Mouse (Mus musculus) kidney, embryonic 16.5 days (tissue): Measurements from ENCODE around the gene Klra8. TPM values are rescaled to one million over a fixed set of nuclear protein-coding genes. Genes with fewer than 3 reads are reported as not detected.
"Not testable (repeated sequence)": the region's sequence is repeated elsewhere in the genome, so short reads cannot be mapped to it uniquely, and the experiment has no call there.

Experiments used
- ATAC-seq: fragments of 200-750 bp; cut with Nextera tagmentation; 2 replicates; pipeline ENCODE4 v1.8.0; 2017; ENCODE audit warnings: moderate TSS enrichment; ENCODE audit not compliant: low FRiP score, low TSS enrichment
- H3K27ac ChIP-seq: fragments of 300-500 bp; sonication (generic); 2 replicates; pipeline ENCODE4 v1.5.1; 2014; ENCODE audit warnings: low read length
- H3K27me3 ChIP-seq: fragments of 300-500 bp; sonication (generic); 2 replicates; pipeline ENCODE4 v1.6.1; 2014; ENCODE audit warnings: low read length, control low read depth, mixed read lengths; ENCODE audit not compliant: insufficient read depth
- H3K36me3 ChIP-seq: fragments of 300-500 bp; sonication (generic); 2 replicates; pipeline ENCODE4 v1.6.1; 2014; ENCODE audit warnings: low read length, control low read depth, mixed read lengths; ENCODE audit not compliant: insufficient read depth
- H3K4me1 ChIP-seq: fragments of 300-500 bp; sonication (generic); 2 replicates; pipeline ENCODE4 v1.6.1; 2014; ENCODE audit warnings: low read length, control low read depth, mixed read lengths; ENCODE audit not compliant: insufficient read depth
- H3K4me2 ChIP-seq: fragments of 300-500 bp; sonication (generic); replicated peaks from 2 replicates; pipeline ENCODE4 v1.6.1; 2014; ENCODE audit warnings: low read depth, low read length
- H3K4me3 ChIP-seq: fragments of 300-500 bp; sonication (generic); 2 replicates; pipeline ENCODE4 v1.5.1; 2014; ENCODE audit warnings: mild to moderate bottlenecking, low read length
- H3K9ac ChIP-seq: fragments of 300-500 bp; sonication (generic); replicated peaks from 2 replicates; pipeline ENCODE4 v1.6.1; 2014; ENCODE audit warnings: low read length
- H3K9me3 ChIP-seq: fragments of 300-500 bp; sonication (generic); 2 replicates; pipeline ENCODE4 v1.6.1; 2016; ENCODE audit warnings: low read length, control low read depth
- WGBS: fragments of 180-500 bp; shearing (Covaris S2); extraction: QIAGEN DNeasy Blood & Tissue Kit; methylation state at CpG from one replicate; pipeline ENCODE4 v1.1.7; 2014; 5-methylcytosine and 5-hydroxymethylcytosine counted together
- polyA plus RNA-seq: library from polyadenylated mRNA; unstranded; fragments of >200 nt; fragmentation: Nextera tagmentation; extraction: Ambion mirVana; gene quantifications from 2 replicates; pipeline ENCODE4 v1.2.1, GENCODE M21; 2015

Gene Klra8
- polyA plus RNA-seq = not detected in 2 replicates

DNA sequence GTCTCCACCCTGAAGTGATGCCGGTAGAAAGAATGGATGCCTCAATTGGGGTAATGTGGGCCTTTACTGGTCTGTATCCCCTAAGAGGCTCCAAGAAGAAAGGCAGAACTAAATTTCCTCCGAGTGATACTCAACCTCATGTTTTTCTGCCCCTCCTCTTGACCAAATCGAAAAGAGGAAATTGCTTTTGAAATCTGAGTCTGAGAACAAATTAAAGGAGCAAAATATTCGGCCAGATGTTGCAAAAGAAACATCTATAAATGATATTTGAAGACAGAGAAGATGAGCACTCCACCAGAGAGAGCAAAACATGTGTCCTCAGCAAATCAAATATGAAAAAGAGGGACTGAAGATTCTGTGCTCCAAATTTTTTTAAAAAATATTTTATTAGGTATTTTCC lies at the start of gene Klra8:
Klra8 (minus strand) TSS at position 101 of the 400 bp plus-strand sequence.
- 73% methylated on average over 4 of the region's 4 CpGs for WGBS
- H3K4me2 ChIP-seq, H3K27me3 ChIP-seq, H3K9ac ChIP-seq, H3K4me1 ChIP-seq, H3K36me3 ChIP-seq, H3K9me3 ChIP-seq, H3K27ac ChIP-seq, H3K4me3 ChIP-seq, ATAC-seq: not testable (repeated sequence)

DNA sequence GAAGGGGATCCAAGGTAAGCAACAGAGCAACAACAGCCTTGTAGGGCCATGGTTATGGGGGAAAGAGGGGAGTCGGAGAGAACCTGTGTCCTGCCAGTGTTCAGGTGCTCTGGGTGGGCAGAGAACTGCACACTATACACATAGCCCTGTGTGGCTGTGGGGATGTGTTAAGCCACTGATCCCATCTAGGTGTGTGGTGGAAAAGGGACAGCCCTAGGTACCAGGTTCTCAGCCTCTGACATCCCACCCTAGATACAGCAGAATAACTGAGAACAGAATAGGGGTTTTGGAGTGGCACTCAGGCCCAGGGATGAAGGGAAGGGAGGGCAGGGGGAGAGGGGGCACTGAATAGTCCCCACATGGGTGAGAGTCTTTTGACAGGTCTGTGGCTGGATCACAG lies 19.2 kb downstream of the Klra8 start:
- H3K9me3 ChIP-seq = peaks cover 3% of the 10 kb centered on the region; the same call in 1 of the 2 replicates
- no peak overlapping the region for H3K27ac ChIP-seq
- ATAC-seq = no peak
- H3K9ac ChIP-seq = no peak overlapping the region
- 100% methylated on average over 1 of the region's 1 CpGs for WGBS
- no peaks in the 10 kb centered on the region for H3K36me3 ChIP-seq
- H3K27me3 ChIP-seq = no peaks in the 10 kb centered on the region
- no peak overlapping the region for H3K4me2 ChIP-seq
- H3K4me3 ChIP-seq = no peak overlapping the region
- no peaks in the 10 kb centered on the region for H3K4me1 ChIP-seq

DNA sequence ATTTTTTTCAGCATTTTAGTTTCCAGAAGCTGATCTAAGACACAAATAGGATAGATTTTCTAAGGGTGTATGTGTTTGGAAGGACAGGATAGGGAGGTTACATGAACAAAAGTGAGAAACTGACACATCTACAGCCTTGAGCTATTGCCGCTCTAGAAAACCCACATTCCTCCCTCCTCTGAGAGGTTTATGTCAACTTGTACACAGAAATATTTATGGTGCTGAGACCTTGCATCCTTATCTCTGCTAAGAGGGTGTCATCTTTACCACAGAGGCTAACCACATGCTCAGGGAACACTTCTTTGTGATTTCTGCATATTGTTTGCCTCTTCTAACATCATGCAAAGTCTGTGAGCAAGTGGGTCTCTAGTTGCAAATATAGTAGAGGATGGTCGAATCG lies 27.0 kb downstream of the Klra8 start:
- not testable (repeated sequence) for H3K27ac ChIP-seq, H3K9me3 ChIP-seq, H3K4me1 ChIP-seq, ATAC-seq, H3K4me2 ChIP-seq, H3K27me3 ChIP-seq, H3K36me3 ChIP-seq, H3K9ac ChIP-seq, H3K4me3 ChIP-seq
- 88% methylated on average over 3 of the region's 3 CpGs for WGBS

GRCm38 (mm10) chr6:130092336-130092948 lies 37.3 kb downstream of the Klra8 start:
- H3K4me2 ChIP-seq = no peak overlapping the region
- 77% methylated on average over 5 of the region's 5 CpGs for WGBS
- no peaks in the 10 kb centered on the region for H3K9me3 ChIP-seq
- H3K4me3 ChIP-seq = no peak overlapping the region
- no peak overlapping the region for H3K9ac ChIP-seq
- no peaks in the 10 kb centered on the region for H3K27me3 ChIP-seq
- no peak for ATAC-seq
- no peak overlapping the region for H3K27ac ChIP-seq
- H3K4me1 ChIP-seq = no peaks in the 10 kb centered on the region
- no peaks in the 10 kb centered on the region for H3K36me3 ChIP-seq

GRCm38 (mm10) chr6:130067171-130067570 lies 62.5 kb downstream of the Klra8 start, which contains the start of gene Klra4:
Klra4 (minus strand) TSS chr6:130067271.
- H3K27me3 ChIP-seq, H3K27ac ChIP-seq, H3K36me3 ChIP-seq, H3K4me1 ChIP-seq, ATAC-seq, H3K9me3 ChIP-seq, H3K4me2 ChIP-seq, H3K9ac ChIP-seq, H3K4me3 ChIP-seq: not testable (repeated sequence)
- WGBS = 80% methylated on average over 1 of the region's 1 CpGs

Other genes with a start within 250 kb of the Klra8 start
- not detected in 2 replicates for gene Klra5, start 212.2 kb downstream of the Klra8 start, polyA plus RNA-seq
- gene Klra6, start 102.9 kb downstream of the Klra8 start, polyA plus RNA-seq = not detected in 2 replicates
- gene Klra4, start 62.6 kb downstream of the Klra8 start, polyA plus RNA-seq = not detected in 2 replicates
- gene Klra9, start 63.2 kb upstream of the Klra8 start, polyA plus RNA-seq = not detected in 2 replicates
- not detected in 2 replicates for gene Klra7, start 103.4 kb upstream of the Klra8 start, polyA plus RNA-seq
- gene Klra10, start 152.0 kb upstream of the Klra8 start, polyA plus RNA-seq = not detected in 2 replicates
- not detected in 2 replicates for gene Klra3, start 207.7 kb upstream of the Klra8 start, polyA plus RNA-seq